Mouse (Mus musculus) liver, embryonic 14.5 days (tissue): Measurements from ENCODE around the gene Foxn3.

Experiments
- CTCF ChIP-seq: IDR thresholded peaks from 2 replicates; pipeline ENCODE4 v1.5.1; 2016; ENCODE audit warnings: antibody characterized with exemption, low read depth, control low read depth
- EP300 ChIP-seq: IDR thresholded peaks from 2 replicates; pipeline ENCODE4 v1.6.1; 2016; ENCODE audit warnings: antibody characterized with exemption, low read depth

GRCm38 (mm10) chr12:99305784-99306535 lies 257.4 kb downstream of the Foxn3 start:
- no peak for TF ChIP-seq CTCF
- no peak for TF ChIP-seq EP300
